Mouse (Mus musculus) MEL (cell line): Measurements from ENCODE around the gene Edil3. TPM values are rescaled to one million over a fixed set of nuclear protein-coding genes. Genes with fewer than 3 reads are reported as not detected.

Experiments used
- DNase-seq: peaks from one replicate; pipeline ENCODE4 v3.0.0; 2011; ENCODE audit warnings: low read depth, low spot score
- H3K27ac ChIP-seq: 2 replicates; pipeline ENCODE4 v1.5.1; 2012; ENCODE audit warnings: low read depth, mild to moderate bottlenecking, control low read depth, low read length, moderate library complexity; ENCODE audit not compliant: control insufficient read depth
- H3K27me3 ChIP-seq, 2 experiments: fragments of 150-350 bp in 1 of 2; sonication (generic) in 1 of 2; 2 replicates each; pipeline ENCODE4 v1.6.1; 2012; ENCODE audit warnings: low read length in 2 of 2, mild to moderate bottlenecking in 2 of 2, improper control_type of control experiment in 1 of 2, moderate library complexity in 1 of 2; ENCODE audit not compliant: insufficient read depth in 2 of 2, control insufficient read depth in 1 of 2
- H3K36me3 ChIP-seq, 2 experiments: 2 replicates each; pipeline ENCODE4 v1.6.1; 2012 to 2014; ENCODE audit warnings: low read length in 2 of 2, improper control_type of control experiment in 1 of 2, inconsistent platforms in 1 of 2, mild to moderate bottlenecking in 1 of 2; ENCODE audit not compliant: insufficient read depth in 2 of 2, control insufficient read depth in 1 of 2
- H3K4me1 ChIP-seq, 2 experiments: fragments of 150-350 bp in 1 of 2; sonication (generic) in 1 of 2; 2 replicates each; pipeline ENCODE4 v1.6.1; 2012; ENCODE audit warnings: low read length in 2 of 2, improper control_type of control experiment in 1 of 2, mild to moderate bottlenecking in 1 of 2; ENCODE audit not compliant: insufficient read depth in 2 of 2, control insufficient read depth in 1 of 2
- H3K4me3 ChIP-seq, 2 experiments: fragments of 150-350 bp in 1 of 2; sonication (generic) in 1 of 2; 2 replicates each; pipeline ENCODE4 v1.5.1; 2012; ENCODE audit warnings: low read depth in 2 of 2, low read length in 2 of 2, mild to moderate bottlenecking in 2 of 2, moderate library complexity in 2 of 2, control low read depth in 1 of 2, improper control_type of control experiment in 1 of 2; ENCODE audit not compliant: control insufficient read depth in 1 of 2, insufficient read depth in 1 of 2
- H3K79me2 ChIP-seq: 2 replicates; pipeline ENCODE4 v1.6.1; 2012; ENCODE audit warnings: mild to moderate bottlenecking, low read length, moderate library complexity; ENCODE audit not compliant: control insufficient read depth, poor library complexity, insufficient read depth
- H3K9ac ChIP-seq: 2 replicates; pipeline ENCODE4 v1.6.1; 2012; ENCODE audit warnings: low read depth, mild to moderate bottlenecking, control low read depth, low read length, moderate library complexity; ENCODE audit not compliant: control insufficient read depth, poor library complexity, severe bottlenecking
- H3K9me3 ChIP-seq: fragments of 150-350 bp; sonication (generic); replicated peaks from 2 replicates; pipeline ENCODE4 v1.6.1; 2012; ENCODE audit warnings: mild to moderate bottlenecking, low read length, improper control_type of control experiment, moderate library complexity; ENCODE audit not compliant: insufficient read depth
- BHLHE40 ChIP-seq: IDR thresholded peaks from 2 replicates; pipeline ENCODE4 v1.6.1; 2012; ENCODE audit warnings: low read depth, mild to moderate bottlenecking, inconsistent platforms, low read length, improper control_type of control experiment, borderline replicate concordance
- CHD1 ChIP-seq: IDR thresholded peaks from 2 replicates; pipeline ENCODE4 v1.6.1; 2012; ENCODE audit warnings: low read depth, mild to moderate bottlenecking, inconsistent platforms, low read length, improper control_type of control experiment
- E2F4 ChIP-seq: IDR thresholded peaks from 2 replicates; pipeline ENCODE4 v1.6.1; 2011; ENCODE audit warnings: low read depth, low read length, improper control_type of control experiment, borderline replicate concordance
- ETS1 ChIP-seq: IDR thresholded peaks from 2 replicates; pipeline ENCODE4 v1.6.1; 2012; ENCODE audit warnings: low read depth, mild to moderate bottlenecking, inconsistent platforms, low read length, improper control_type of control experiment, moderate library complexity
- KAT2A ChIP-seq: conservative IDR thresholded peaks from 2 replicates; pipeline ENCODE4 v1.6.1; 2012; ENCODE audit warnings: low read depth, low read length, improper control_type of control experiment, inconsistent platforms
- MAFK ChIP-seq: IDR thresholded peaks from 2 replicates; pipeline ENCODE4 v1.6.1; 2011; ENCODE audit warnings: low read depth, mild to moderate bottlenecking, low read length, improper control_type of control experiment, borderline replicate concordance
- MAX ChIP-seq: IDR thresholded peaks from 2 replicates; pipeline ENCODE4 v1.6.1; 2011; ENCODE audit warnings: low read length, improper control_type of control experiment
- MEF2A ChIP-seq: IDR thresholded peaks from 2 replicates; pipeline ENCODE4 v1.6.1; 2014; ENCODE audit warnings: low read depth, mild to moderate bottlenecking, inconsistent platforms, low read length, improper control_type of control experiment; ENCODE audit not compliant: poor library complexity, insufficient replicate concordance, severe bottlenecking; ENCODE audit errors: extremely low read depth
- MXI1 ChIP-seq: IDR thresholded peaks from 2 replicates; pipeline ENCODE4 v1.6.1; 2011; ENCODE audit warnings: mild to moderate bottlenecking, low read depth, low read length, improper control_type of control experiment
- MYB ChIP-seq: IDR thresholded peaks from 2 replicates; pipeline ENCODE4 v1.6.1; 2011; ENCODE audit warnings: mild to moderate bottlenecking, low read depth, low read length, improper control_type of control experiment
- NELFE ChIP-seq: IDR thresholded peaks from 2 replicates; pipeline ENCODE4 v1.6.1; 2011; ENCODE audit warnings: low read depth, low read length, improper control_type of control experiment
- NRF1 ChIP-seq: IDR thresholded peaks from 2 replicates; pipeline ENCODE4 v1.6.1; 2014; ENCODE audit warnings: low read depth, mild to moderate bottlenecking, inconsistent platforms, low read length, improper control_type of control experiment, moderate library complexity; ENCODE audit not compliant: poor library complexity, insufficient read depth, severe bottlenecking
- POLR2AphosphoS2 ChIP-seq: IDR thresholded peaks from 2 replicates; pipeline ENCODE4 v1.6.1; 2011; ENCODE audit warnings: low read length, improper control_type of control experiment
- POLR2AphosphoS5 ChIP-seq: IDR thresholded peaks from 2 replicates; pipeline ENCODE4 v1.6.1; 2012; ENCODE audit warnings: low read depth, borderline replicate concordance, mild to moderate bottlenecking, inconsistent platforms, low read length, moderate library complexity, mixed read lengths
- RAD21 ChIP-seq: IDR thresholded peaks from 2 replicates; pipeline ENCODE4 v1.6.1; 2011; ENCODE audit warnings: mild to moderate bottlenecking, low read depth, low read length, improper control_type of control experiment
- TCF12 ChIP-seq: IDR thresholded peaks from 2 replicates; pipeline ENCODE4 v1.6.1; 2014; ENCODE audit warnings: low read depth, mild to moderate bottlenecking, inconsistent platforms, low read length, improper control_type of control experiment, moderate library complexity
- USF1 ChIP-seq: IDR thresholded peaks from 2 replicates; pipeline ENCODE4 v1.6.1; 2014; ENCODE audit warnings: low read depth, mild to moderate bottlenecking, inconsistent platforms, low read length, improper control_type of control experiment, moderate library complexity
- USF2 ChIP-seq, 2 experiments: IDR thresholded peaks; 2 replicates each; pipeline ENCODE4 v1.6.1; 2011 to 2012; ENCODE audit warnings: improper control_type of control experiment in 2 of 2, low read length in 2 of 2, borderline replicate concordance in 1 of 2, inconsistent platforms in 1 of 2, low read depth in 1 of 2, mild to moderate bottlenecking in 1 of 2; ENCODE audit not compliant: insufficient read depth in 1 of 2
- ZC3H11A ChIP-seq: IDR thresholded peaks from 2 replicates; pipeline ENCODE4 v1.6.1; 2012; ENCODE audit warnings: low read depth, mild to moderate bottlenecking, inconsistent platforms, low read length, improper control_type of control experiment
- ZKSCAN1 ChIP-seq: IDR thresholded peaks from 2 replicates; pipeline ENCODE4 v1.6.1; 2012; ENCODE audit warnings: low read depth, mild to moderate bottlenecking, inconsistent platforms, low read length, improper control_type of control experiment, moderate library complexity
- ZNF384 ChIP-seq: IDR thresholded peaks from 2 replicates; pipeline ENCODE4 v1.6.1; 2012; ENCODE audit warnings: low read depth, mild to moderate bottlenecking, inconsistent platforms, low read length, improper control_type of control experiment
- polyA plus RNA-seq, 2 experiments: library from polyadenylated mRNA; stranded (reverse) in 1 of 2; unstranded in 1 of 2; fragments of >175 nt in 1 of 2; fragments of >200 nt in 1 of 2; gene quantifications; 2 replicates each; pipeline versions ENCODE4 v1.2.1 to v1.2.4; 2012; ENCODE audit warnings: low replicate concordance in 2 of 2, low read depth in 1 of 2; ENCODE audit not compliant: insufficient read length in 2 of 2, insufficient read depth in 1 of 2, missing spikeins in 1 of 2
- total RNA-seq: library from RNA; depleted of rRNA; stranded (reverse); fragments of 300-350 nt; gene quantifications from 2 replicates; pipeline ENCODE4 v1.2.3, GENCODE M21; 2012

Edil3 gene
- total and polyA plus RNA-seq, 3 experiments, result not detected

GRCm38 (mm10) chr13:88849739-88850138, 28.5 kb downstream of the Edil3 start (continued):
- TF ChIP-seq ETS1 (0 out of 2 replicates have a peak, but pooled peaks have one; percentile 11), NELFE (no peak), POLR2AphosphoS2 (no peak), NRF1 (no peak), CHD1 (no peak)
- TF ChIP-seq, all 39 proteins: peak for 5

- no peak overlapping the region for H3K27ac ChIP-seq
- H3K36me3 ChIP-seq, result no peaks in the 10 kb centered on the region
- no peak overlapping the region for H3K9ac ChIP-seq
- H3K4me3 ChIP-seq, result no peak overlapping the region
- no peak for DNase-seq
- H3K27me3 ChIP-seq, result no peaks in the 10 kb centered on the region
- no peaks in the 10 kb centered on the region for H3K79me2 ChIP-seq
- H3K9me3 ChIP-seq, result no peaks in the 10 kb centered on the region
- H3K4me1 ChIP-seq, result no peaks in the 10 kb centered on the region
- TF ChIP-seq POLR2AphosphoS5 (no peak), TCF12 (no peak), ZKSCAN1 (no peak), E2F4 (no peak), NELFE (no peak), KAT2A (no peak), ZC3H11A (no peak), MAFK (no peak), USF2 (IDR thresholded peaks at IDR 0.05; ENCODE audit: borderline replicate concordance in 1 of 2, insufficient read depth in 1 of 2, low read depth in 1 of 2, low read length in 2 of 2) (no peak), ZNF384 (no peak), USF1 (no peak), RAD21 (no peak), MXI1 (no peak), MAX (no peak)
- TF ChIP-seq, all 39 proteins: peak for 0
Observed at GRCm38 (mm10) chr13:88879960-88880359, 58.7 kb downstream of the Edil3 start.

GRCm38 (mm10) chr13:88890728-88891127, 69.5 kb downstream of the Edil3 start:
- Histone ChIP-seq H3K79me2 (no peaks in the 10 kb centered on the region), H3K4me3 (no peak overlapping the region), H3K9me3 (no peaks in the 10 kb centered on the region), H3K4me1 (no peaks in the 10 kb centered on the region), H3K36me3 (no peaks in the 10 kb centered on the region), H3K27ac (no peak overlapping the region), H3K9ac (no peak overlapping the region), H3K27me3 (no peaks in the 10 kb centered on the region)
- DNase-seq, result no peak
- TF ChIP-seq BHLHE40 (no peak), MYB (no peak), MEF2A (no peak), KAT2A (no peak), ZKSCAN1 (no peak), E2F4 (no peak)
